Mouse (Mus musculus): Measurements from ENCODE around the gene Rbm28. TPM values are rescaled to one million over a fixed set of nuclear protein-coding genes. Genes with fewer than 3 reads are reported as not detected.

Gene Rbm28
- polyA plus RNA-seq, 1 experiment from 2014 or later: 43.1 TPM

- Histone ChIP-seq H3K9me3 (replicated peaks; ENCODE audit: control insufficient read depth, low read length, poor library complexity, severe bottlenecking) (no peaks in the 10 kb centered on the region), H3K4me1 (ENCODE audit: control insufficient read depth, insufficient read depth, low read length) (peaks cover 12% of the 10 kb centered on the region), H3K4me2 (ENCODE audit: low read length) (peak overlapping the region; percentile 78), H3K36me3 (ENCODE audit: control insufficient read depth, insufficient read depth, low read length) (no peaks in the 10 kb centered on the region), H3K27me3 (ENCODE audit: control insufficient read depth, insufficient read depth, low read depth, low read length) (peaks cover 16% of the 10 kb centered on the region), H3K27ac (ENCODE audit: low read length) (peak overlapping the region; percentile 92), H3K9ac (ENCODE audit: low read depth, low read length) (peak overlapping the region; percentile 87), H3K4me3 (ENCODE audit: low read depth, low read length) (peak overlapping the region; percentile 76)
- 17% methylated on average over 16 of the region's 17 CpGs for WGBS
- ATAC-seq: peak; percentile 76
Measured at GRCm38 (mm10) chr6:29177901-29178879, 13.4 kb upstream of the Rbm28 start.

DNA sequence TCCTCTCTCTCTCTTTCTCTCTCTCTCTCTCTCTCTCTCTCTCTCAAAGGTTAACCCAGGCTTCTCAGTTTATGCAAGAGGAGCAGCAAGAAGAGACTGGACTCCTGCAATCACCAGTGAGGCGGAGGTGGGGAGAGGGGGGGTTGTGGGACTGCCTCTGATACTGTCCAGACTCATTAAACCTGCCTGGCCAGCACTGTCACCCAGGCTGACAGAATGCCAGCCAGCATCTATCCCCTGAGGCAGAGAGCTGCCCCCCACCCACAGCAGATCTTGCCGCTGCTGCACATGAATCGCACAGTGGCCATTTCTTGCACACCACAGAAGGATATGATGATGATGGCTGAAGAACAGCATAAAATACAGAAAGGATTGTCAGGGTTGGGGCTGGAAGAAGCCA is 10.3 kb upstream of the Rbm28 start:
- Histone ChIP-seq H3K9ac (ENCODE audit: low read depth, low read length) (no peak overlapping the region), H3K4me3 (ENCODE audit: low read depth, low read length) (no peak overlapping the region), H3K27me3 (ENCODE audit: control insufficient read depth, insufficient read depth, low read depth, low read length) (peaks cover 29% of the 10 kb centered on the region)

DNA sequence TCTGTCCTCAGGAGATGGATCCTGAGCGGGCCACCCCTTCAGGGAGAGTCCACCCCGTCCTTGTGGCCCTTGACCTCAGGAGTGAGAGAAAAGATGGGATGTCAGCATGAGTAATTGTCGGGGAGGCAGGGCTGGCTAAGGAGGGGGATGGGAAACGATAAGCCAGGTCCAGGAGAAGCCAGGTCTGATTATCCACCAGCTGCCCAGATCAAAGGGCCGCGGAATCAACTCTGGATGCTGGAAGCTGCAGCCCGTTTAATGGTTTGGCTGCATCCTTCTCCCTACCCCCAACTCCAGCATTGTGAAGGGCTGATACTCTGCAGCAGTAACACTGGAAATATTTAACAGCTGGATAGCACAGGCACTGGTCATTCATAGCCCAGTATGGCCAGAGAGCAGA is 9.6 kb upstream of the Rbm28 start:
- H3K36me3 ChIP-seq (ENCODE audit: control insufficient read depth, insufficient read depth, low read length): no peaks in the 10 kb centered on the region
- no peak overlapping the region for H3K4me3 ChIP-seq (ENCODE audit: low read depth, low read length)
- H3K4me2 ChIP-seq (ENCODE audit: low read length): no peak overlapping the region
- peaks cover 16% of the 10 kb centered on the region for H3K4me1 ChIP-seq (ENCODE audit: control insufficient read depth, insufficient read depth, low read length)
- no peaks in the 10 kb centered on the region for H3K9me3 ChIP-seq (replicated peaks; ENCODE audit: control insufficient read depth, low read length, poor library complexity, severe bottlenecking)
- H3K27me3 ChIP-seq (ENCODE audit: control insufficient read depth, insufficient read depth, low read depth, low read length): peaks cover 34% of the 10 kb centered on the region
- no peak for ATAC-seq
- H3K9ac ChIP-seq (ENCODE audit: low read depth, low read length): no peak overlapping the region
- no peak overlapping the region for H3K27ac ChIP-seq (ENCODE audit: low read length)
- 23% methylated on average over 7 of the region's 7 CpGs for WGBS

More for the DNA sequence above, 10.3 kb upstream of the Rbm28 start:
- Histone ChIP-seq H3K4me1 (ENCODE audit: control insufficient read depth, insufficient read depth, low read length) (peaks cover 16% of the 10 kb centered on the region), H3K36me3 (ENCODE audit: control insufficient read depth, insufficient read depth, low read length) (no peaks in the 10 kb centered on the region), H3K9me3 (replicated peaks; ENCODE audit: control insufficient read depth, low read length, poor library complexity, severe bottlenecking) (no peaks in the 10 kb centered on the region), H3K27ac (ENCODE audit: low read length) (no peak overlapping the region), H3K4me2 (ENCODE audit: low read length) (no peak overlapping the region)
- WGBS: 67% methylated on average over 3 of the region's 3 CpGs
- ATAC-seq: no peak

- Histone ChIP-seq H3K4me2 (ENCODE audit: low read length) (peak overlapping the region; percentile 68), H3K36me3 (ENCODE audit: control insufficient read depth, insufficient read depth, low read length) (no peaks in the 10 kb centered on the region), H3K4me1 (ENCODE audit: control insufficient read depth, insufficient read depth, low read length) (peaks cover 7% of the 10 kb centered on the region), H3K27me3 (ENCODE audit: control insufficient read depth, insufficient read depth, low read depth, low read length) (peaks cover 42% of the 10 kb centered on the region), H3K27ac (ENCODE audit: low read length) (no peak overlapping the region), H3K9ac (ENCODE audit: low read depth, low read length) (peak overlapping the region; percentile 60), H3K4me3 (ENCODE audit: low read depth, low read length) (peak overlapping the region; percentile 45), H3K9me3 (replicated peaks; ENCODE audit: control insufficient read depth, low read length, poor library complexity, severe bottlenecking) (no peaks in the 10 kb centered on the region)
- under 1% methylated on average over 40 of the region's 40 CpGs for WGBS
- ATAC-seq: peak; percentile 70
Measured at GRCm38 (mm10) chr6:29170952-29171388, 6.2 kb upstream of the Rbm28 start.

DNA sequence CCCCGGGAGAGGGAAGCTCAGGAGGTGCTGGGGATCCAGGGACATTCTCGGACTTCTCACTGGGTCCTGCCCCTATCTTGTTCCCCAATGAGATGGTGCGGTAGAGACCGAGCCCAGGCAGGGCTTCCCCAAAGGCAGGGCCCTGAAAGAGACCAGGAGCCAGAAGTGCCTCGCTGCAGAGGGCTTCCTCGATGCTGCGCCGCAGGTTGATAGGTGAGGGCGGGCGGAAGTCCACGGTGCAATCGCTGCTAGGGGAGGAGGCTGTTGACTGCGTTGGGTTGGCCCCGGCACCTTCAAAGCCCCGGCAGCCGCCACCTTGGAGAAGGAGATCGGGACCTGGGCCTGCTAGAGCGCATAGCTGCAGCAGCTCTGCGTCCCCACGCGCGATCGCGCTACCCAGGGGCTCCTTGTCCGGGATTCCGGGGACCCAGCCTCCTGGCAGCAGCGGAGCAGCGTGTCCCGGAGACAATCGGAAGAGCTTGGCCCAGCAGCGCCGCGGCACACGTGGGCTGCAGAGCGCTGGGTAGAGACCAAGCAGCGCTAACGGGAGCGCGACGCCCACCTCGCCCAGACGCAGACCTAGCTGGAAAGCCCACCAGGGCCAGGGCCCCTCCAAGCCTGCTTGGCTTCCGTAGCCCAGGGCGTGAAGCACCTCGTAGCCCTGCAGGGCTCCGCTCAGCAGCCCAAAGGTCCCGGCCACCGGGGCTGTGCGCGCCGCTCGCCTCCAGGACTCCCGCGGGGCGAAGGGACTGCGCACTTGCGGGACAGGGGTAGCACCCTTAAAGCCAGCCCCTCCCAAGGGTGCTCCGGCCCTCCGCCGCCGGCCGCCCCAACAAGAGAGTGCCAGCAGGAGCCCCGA is 5.5 kb upstream of the Rbm28 start:
- peak overlapping the region; percentile 68 for H3K4me2 ChIP-seq (ENCODE audit: low read length)
- 1% methylated on average over 63 of the region's 63 CpGs for WGBS
- ATAC-seq: peak; percentile 50
- no peaks in the 10 kb centered on the region for H3K36me3 ChIP-seq (ENCODE audit: control insufficient read depth, insufficient read depth, low read length)
- peak overlapping the region; percentile 45 for H3K4me3 ChIP-seq (ENCODE audit: low read depth, low read length)
- no peak overlapping the region for H3K27ac ChIP-seq (ENCODE audit: low read length)
- peak overlapping the region; percentile 60 for H3K9ac ChIP-seq (ENCODE audit: low read depth, low read length)
- peaks cover 7% of the 10 kb centered on the region for H3K4me1 ChIP-seq (ENCODE audit: control insufficient read depth, insufficient read depth, low read length)
- H3K9me3 ChIP-seq (replicated peaks; ENCODE audit: control insufficient read depth, low read length, poor library complexity, severe bottlenecking): no peaks in the 10 kb centered on the region
- H3K27me3 ChIP-seq (ENCODE audit: control insufficient read depth, insufficient read depth, low read depth, low read length): peaks cover 38% of the 10 kb centered on the region

DNA sequence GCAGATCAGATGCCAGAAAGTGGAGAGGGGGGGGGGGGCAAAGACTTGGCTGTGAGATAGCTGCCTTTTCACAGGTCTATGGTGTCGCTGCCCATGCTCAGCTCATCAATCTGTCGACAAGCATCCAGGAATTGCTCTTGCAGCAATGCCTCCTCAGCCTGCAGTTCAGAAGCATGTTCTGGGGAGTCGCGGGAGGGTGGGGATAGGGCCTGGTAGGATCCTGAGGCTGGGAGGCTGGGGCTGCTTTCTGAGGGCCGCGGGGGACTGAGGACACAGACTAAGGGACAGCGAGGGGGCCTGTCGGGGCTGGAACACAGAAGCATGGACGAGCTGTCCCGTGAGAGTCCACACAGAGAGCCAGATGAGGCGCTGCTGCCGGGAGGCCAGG is 4.9 kb upstream of the Rbm28 start:
- H3K36me3 ChIP-seq (ENCODE audit: control insufficient read depth, insufficient read depth, low read length): no peaks in the 10 kb centered on the region
- H3K4me3 ChIP-seq (ENCODE audit: low read depth, low read length): peak overlapping the region; percentile 45
- no peak overlapping the region for H3K27ac ChIP-seq (ENCODE audit: low read length)
- peak overlapping the region; percentile 68; the same call in 1 of the 2 replicates for H3K4me2 ChIP-seq (ENCODE audit: low read length)
- H3K4me1 ChIP-seq (ENCODE audit: control insufficient read depth, insufficient read depth, low read length): peaks cover 7% of the 10 kb centered on the region
- peaks cover 37% of the 10 kb centered on the region for H3K27me3 ChIP-seq (ENCODE audit: control insufficient read depth, insufficient read depth, low read depth, low read length)
- H3K9me3 ChIP-seq (replicated peaks; ENCODE audit: control insufficient read depth, low read length, poor library complexity, severe bottlenecking): no peaks in the 10 kb centered on the region
- WGBS: 16% methylated on average over 12 of the region's 12 CpGs
- peak overlapping the region; percentile 60; the same call in 1 of the 2 replicates for H3K9ac ChIP-seq (ENCODE audit: low read depth, low read length)
- no peak for ATAC-seq

DNA sequence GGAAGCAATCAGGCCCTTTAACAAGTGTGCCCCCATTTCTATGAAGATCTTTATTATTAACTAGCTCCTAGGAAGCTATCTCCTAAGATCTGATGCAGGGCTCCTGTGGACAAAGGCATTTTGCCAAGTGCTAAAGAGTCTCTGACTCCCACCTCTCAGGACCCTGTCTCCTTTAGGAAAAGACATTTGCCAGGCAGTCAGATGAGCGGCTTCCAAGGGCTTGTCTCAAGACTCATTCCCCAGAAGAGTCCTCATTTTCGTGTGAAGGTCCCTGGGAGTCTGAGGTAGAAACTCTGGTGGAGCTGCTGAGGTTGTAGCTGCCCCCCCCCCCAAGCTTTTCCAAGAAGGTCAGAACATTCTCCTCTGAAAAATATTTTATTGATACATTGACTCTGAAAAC is 4.1 kb upstream of the Rbm28 start:
- ATAC-seq: no peak
- peaks cover 9% of the 10 kb centered on the region for H3K4me1 ChIP-seq (ENCODE audit: control insufficient read depth, insufficient read depth, low read length)
- H3K4me3 ChIP-seq (ENCODE audit: low read depth, low read length): no peak overlapping the region
- H3K27me3 ChIP-seq (ENCODE audit: control insufficient read depth, insufficient read depth, low read depth, low read length): peaks cover 36% of the 10 kb centered on the region
- no peaks in the 10 kb centered on the region for H3K36me3 ChIP-seq (ENCODE audit: control insufficient read depth, insufficient read depth, low read length)
- WGBS: 57% methylated on average over 2 of the region's 2 CpGs
- no peak overlapping the region for H3K27ac ChIP-seq (ENCODE audit: low read length)
- no peak overlapping the region for H3K9ac ChIP-seq (ENCODE audit: low read depth, low read length)
- H3K9me3 ChIP-seq (replicated peaks; ENCODE audit: control insufficient read depth, low read length, poor library complexity, severe bottlenecking): no peaks in the 10 kb centered on the region
- no peak overlapping the region for H3K4me2 ChIP-seq (ENCODE audit: low read length)

- no peak overlapping the region for H3K4me3 ChIP-seq (ENCODE audit: low read depth, low read length)
- H3K27me3 ChIP-seq (ENCODE audit: control insufficient read depth, insufficient read depth, low read depth, low read length): peaks cover 18% of the 10 kb centered on the region
- H3K36me3 ChIP-seq (ENCODE audit: control insufficient read depth, insufficient read depth, low read length): no peaks in the 10 kb centered on the region
- H3K4me2 ChIP-seq (ENCODE audit: low read length): no peak overlapping the region
- WGBS: 14% methylated on average over 1 of the region's 1 CpGs
- peak overlapping the region; percentile 16; the same call in 1 of the 2 replicates for H3K9ac ChIP-seq (ENCODE audit: low read depth, low read length)
- H3K9me3 ChIP-seq (replicated peaks; ENCODE audit: control insufficient read depth, low read length, poor library complexity, severe bottlenecking): no peaks in the 10 kb centered on the region
- no peak overlapping the region for H3K27ac ChIP-seq (ENCODE audit: low read length)
- peak; percentile 30; the same call in 1 of the 2 replicates for ATAC-seq
- peaks cover 18% of the 10 kb centered on the region for H3K4me1 ChIP-seq (ENCODE audit: control insufficient read depth, insufficient read depth, low read length)
Measured at GRCm38 (mm10) chr6:29166196-29166595, 1.4 kb upstream of the Rbm28 start.

All from midbrain, embryonic 16.5 days (tissue).